Mouse (Mus musculus): ENCODE results near the gene Vil1. TPM values are rescaled to one million over a fixed set of nuclear protein-coding genes. Genes with fewer than 3 reads are reported as not detected.

Vil1 gene
- polyA plus RNA-seq, 1 experiment = 0.31 TPM

DNA sequence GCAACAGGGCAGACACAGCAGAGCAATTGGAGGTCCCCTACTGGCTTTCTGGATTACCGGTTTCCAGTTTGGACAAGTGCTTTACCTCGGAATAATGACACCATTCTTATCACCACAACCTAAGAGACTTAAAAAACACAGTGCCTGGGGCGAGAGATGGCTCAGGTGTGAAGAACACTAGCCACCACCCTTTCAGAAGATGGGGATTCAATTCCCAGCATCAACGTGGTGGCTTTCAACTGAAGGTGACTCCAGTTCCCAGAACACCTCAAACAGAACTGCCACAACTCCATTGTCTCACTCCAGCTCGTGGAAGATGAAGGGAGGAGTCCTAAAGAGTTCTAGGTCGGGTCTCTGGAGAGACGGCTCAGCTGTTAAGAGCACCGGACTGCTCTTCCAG is 23.6 kb upstream of the Vil1 start:
- 85% methylated on average over 8 of the region's 8 CpGs for WGBS
- DNase-seq = no peak
- Histone ChIP-seq H3K4me3 (replicated peaks; ENCODE audit: extremely low read depth, low read depth, low read length) (no peak overlapping the region), H3K4me1 (ENCODE audit: control insufficient read depth, insufficient read depth, low read length) (peaks cover 15% of the 10 kb centered on the region)
- TF ChIP-seq CTCF (IDR thresholded peaks at IDR 0.05; ENCODE audit: insufficient read depth, low read length) = no peak
- no peak for TF ChIP-seq POLR2A (IDR thresholded peaks at IDR 0.05; ENCODE audit: borderline replicate concordance, extremely low read depth, low read depth, low read length)

DNA sequence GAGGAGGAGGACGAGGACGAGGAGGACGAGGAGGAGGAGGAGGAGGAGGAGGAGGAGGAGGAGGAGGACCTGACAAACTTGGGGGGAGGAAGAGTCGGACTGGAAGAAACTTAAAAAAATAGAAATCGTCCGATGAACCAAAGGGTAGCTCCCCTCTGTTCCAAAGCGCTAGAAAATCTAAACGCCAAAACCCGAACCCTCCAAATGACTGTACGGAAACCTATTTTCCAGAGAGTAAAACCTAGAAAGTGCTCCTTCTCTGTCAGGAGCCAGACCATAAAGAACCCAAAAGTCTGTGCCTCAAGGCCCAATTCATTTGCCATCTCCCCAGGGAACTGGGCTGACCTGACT is 22.8 kb upstream of the Vil1 start:
- TF ChIP-seq POLR2A (IDR thresholded peaks at IDR 0.05; ENCODE audit: borderline replicate concordance, extremely low read depth, low read depth, low read length) (no peak), CTCF (IDR thresholded peaks at IDR 0.05; ENCODE audit: insufficient read depth, low read length) (no peak)
- 32% methylated on average over 8 of the region's 10 CpGs for WGBS
- DNase-seq = no peak
- H3K4me3 ChIP-seq (replicated peaks; ENCODE audit: extremely low read depth, low read depth, low read length) = peak overlapping the region; percentile 65
- H3K4me1 ChIP-seq (ENCODE audit: control insufficient read depth, insufficient read depth, low read length) = peaks cover 15% of the 10 kb centered on the region

DNA sequence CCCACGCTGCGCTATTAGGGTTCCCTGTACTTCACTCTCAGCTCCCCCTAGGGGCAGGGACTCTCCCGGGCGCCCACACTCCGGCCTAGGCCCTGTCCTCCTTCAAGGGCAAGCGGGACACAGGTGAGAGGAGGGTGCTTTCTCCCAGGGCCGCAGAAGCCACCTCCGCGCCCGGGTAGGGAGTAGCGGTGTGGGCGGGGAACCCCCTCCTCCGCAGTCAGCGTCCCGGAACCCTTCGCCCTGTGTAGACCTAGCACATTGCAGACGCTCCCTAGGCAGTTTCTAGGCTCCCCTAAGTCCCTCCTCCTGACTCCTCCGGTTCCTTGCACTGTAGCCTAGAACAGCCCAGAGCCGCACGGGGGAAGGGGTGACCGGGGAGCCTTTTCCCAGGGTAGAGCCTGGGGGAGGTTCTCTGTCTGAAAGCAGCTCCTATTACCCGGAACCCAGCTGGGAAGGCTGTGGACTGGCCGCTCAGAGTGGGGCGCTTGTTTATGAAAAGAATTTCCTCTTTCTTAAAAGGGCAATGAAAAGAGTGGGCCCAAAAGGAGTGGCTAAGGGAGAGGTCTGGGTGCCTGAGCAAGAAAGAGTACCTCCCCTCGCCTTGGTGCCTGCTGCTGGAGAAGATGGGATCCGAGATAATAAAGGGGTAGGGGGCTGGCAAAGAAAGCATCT is 22.3 kb upstream of the Vil1 start:
- peak; percentile 73; the same call in 1 of the 2 replicates for TF ChIP-seq POLR2A (IDR thresholded peaks at IDR 0.05; ENCODE audit: borderline replicate concordance, extremely low read depth, low read depth, low read length)
- peak; percentile 22; the same call in 1 of the 2 replicates for TF ChIP-seq CTCF (IDR thresholded peaks at IDR 0.05; ENCODE audit: insufficient read depth, low read length)
- WGBS = under 1% methylated on average over 26 of the region's 26 CpGs
- Histone ChIP-seq H3K4me3 (replicated peaks; ENCODE audit: extremely low read depth, low read depth, low read length) (peak overlapping the region; percentile 65), H3K4me1 (ENCODE audit: control insufficient read depth, insufficient read depth, low read length) (peaks cover 15% of the 10 kb centered on the region)
- peak; percentile 98 for DNase-seq

DNA sequence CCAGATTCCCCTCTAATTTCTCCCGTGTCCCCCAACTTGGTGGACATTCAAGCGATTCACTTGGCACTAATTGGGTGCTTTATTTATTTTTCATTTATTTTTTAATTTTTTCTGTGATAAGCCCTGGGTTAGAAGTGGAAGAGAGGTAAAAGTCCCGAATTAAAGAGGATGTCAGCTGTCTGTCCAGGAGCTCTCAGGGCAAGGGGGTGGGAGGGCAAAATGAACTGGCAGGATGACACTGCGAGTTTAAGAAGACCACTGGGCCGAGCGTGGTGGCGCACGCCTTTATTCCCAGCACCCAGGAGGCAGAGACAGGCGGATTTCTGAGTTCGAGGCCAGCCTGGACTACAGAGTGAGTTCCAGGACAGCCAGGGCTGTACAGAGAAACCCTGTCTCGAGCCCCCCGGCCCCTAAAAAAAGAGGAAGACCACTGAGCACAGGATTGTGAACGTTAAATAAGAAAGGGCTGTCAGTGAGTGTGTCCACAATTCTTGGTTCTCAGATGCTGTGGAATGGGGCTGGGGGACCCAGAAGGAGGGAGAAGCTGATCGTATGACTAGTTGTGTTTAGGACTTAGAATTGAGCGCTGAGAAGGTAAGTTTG is 21.7 kb upstream of the Vil1 start:
- no peak for DNase-seq
- H3K4me3 ChIP-seq (replicated peaks; ENCODE audit: extremely low read depth, low read depth, low read length) = peak overlapping the region; percentile 65
- WGBS = 43% methylated on average over 15 of the region's 15 CpGs
- peaks cover 15% of the 10 kb centered on the region for H3K4me1 ChIP-seq (ENCODE audit: control insufficient read depth, insufficient read depth, low read length)
- no peak for TF ChIP-seq POLR2A (IDR thresholded peaks at IDR 0.05; ENCODE audit: borderline replicate concordance, extremely low read depth, low read depth, low read length)
- TF ChIP-seq CTCF (IDR thresholded peaks at IDR 0.05; ENCODE audit: insufficient read depth, low read length) = no peak

DNA sequence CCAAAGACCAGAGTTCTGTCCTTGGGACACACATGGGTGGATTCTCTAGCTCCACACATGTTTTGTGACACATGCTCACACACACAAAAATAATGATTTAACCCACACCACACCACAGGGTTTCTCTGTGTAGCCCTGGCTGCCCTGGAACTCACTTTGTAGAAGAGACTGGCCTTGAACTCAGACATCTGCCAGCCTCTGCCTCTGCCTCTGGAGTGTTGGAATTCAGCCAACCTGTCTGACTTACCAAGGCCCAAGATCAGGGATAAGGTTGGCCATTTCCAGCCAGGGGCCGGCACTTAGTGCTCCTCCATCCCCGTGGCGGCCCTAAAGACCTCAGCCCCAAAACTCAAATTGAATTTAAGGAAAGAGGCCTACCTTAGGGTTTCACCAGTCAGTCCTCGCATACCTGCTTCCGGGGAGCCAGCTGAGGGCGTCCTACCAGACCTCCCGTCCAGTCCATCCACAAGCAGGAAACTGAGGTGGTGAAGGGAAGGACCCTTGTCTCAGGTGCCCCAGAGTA is 20.7 kb upstream of the Vil1 start:
- H3K4me1 ChIP-seq (ENCODE audit: control insufficient read depth, insufficient read depth, low read length) = peaks cover 20% of the 10 kb centered on the region
- WGBS = 85% methylated on average over 7 of the region's 7 CpGs
- DNase-seq = no peak
- no peak overlapping the region for H3K4me3 ChIP-seq (replicated peaks; ENCODE audit: extremely low read depth, low read depth, low read length)
- TF ChIP-seq CTCF (IDR thresholded peaks at IDR 0.05; ENCODE audit: insufficient read depth, low read length) = no peak
- TF ChIP-seq POLR2A (IDR thresholded peaks at IDR 0.05; ENCODE audit: borderline replicate concordance, extremely low read depth, low read depth, low read length) = no peak

DNA sequence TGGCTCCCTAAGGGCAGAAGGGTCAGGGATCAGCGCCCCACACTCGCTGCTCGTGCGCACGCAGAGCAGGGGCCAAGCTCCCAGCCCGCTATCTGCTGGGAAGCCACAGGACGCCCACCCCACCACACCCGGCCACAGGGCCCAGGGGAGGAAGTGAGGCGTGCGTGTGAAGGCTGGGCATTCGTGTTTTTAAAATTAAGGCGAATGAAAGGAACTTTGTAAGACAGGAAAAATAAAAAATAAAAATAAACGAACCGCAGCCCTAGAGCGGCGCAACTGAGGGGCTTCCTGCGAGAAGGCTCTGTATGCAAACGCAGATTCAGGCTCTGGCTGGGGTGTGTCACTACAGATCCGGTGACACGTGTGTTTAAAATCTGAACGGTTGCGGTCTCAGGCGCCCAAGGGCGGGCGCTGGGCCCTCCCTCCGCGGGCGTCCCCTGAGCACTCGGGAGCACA is 19.3 kb upstream of the Vil1 start:
- peak; percentile 50 for DNase-seq
- Histone ChIP-seq H3K4me3 (replicated peaks; ENCODE audit: extremely low read depth, low read depth, low read length) (no peak overlapping the region), H3K4me1 (ENCODE audit: control insufficient read depth, insufficient read depth, low read length) (peaks cover 20% of the 10 kb centered on the region)
- WGBS = 7% methylated on average over 29 of the region's 29 CpGs
- TF ChIP-seq POLR2A (IDR thresholded peaks at IDR 0.05; ENCODE audit: borderline replicate concordance, extremely low read depth, low read depth, low read length) (peak; percentile 12; the same call in 1 of the 2 replicates), CTCF (IDR thresholded peaks at IDR 0.05; ENCODE audit: insufficient read depth, low read length) (no peak)

DNA sequence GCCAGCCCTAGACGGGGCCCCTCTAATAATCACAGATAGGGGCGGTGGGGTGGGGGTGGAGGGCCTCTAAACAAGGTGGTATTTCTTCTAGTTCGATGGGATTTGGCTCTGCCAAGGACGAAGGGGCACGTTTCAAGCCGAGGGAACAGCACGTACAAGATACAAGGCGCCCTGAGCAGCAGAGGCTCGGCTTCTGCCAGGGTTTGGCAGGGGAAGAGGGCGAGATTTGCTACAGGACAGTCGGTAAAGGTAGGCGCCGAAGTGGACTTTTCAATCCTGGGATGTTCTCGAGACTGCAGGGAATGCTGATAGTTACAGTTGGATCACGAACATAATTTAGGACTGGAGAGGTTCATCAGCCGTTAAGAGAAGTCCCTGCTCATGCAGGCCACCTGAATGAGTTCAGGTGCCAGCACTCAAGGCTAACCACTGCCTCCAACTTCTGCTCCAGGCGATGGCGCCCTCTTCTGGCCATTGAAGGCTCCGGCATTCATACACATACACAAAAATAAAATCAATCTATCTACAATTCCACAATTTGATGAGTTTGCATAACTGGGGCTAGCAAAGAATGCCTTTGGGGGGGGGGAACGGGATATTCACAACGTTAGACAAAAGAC is 18.8 kb upstream of the Vil1 start:
- peak; percentile 71 for DNase-seq
- 5% methylated on average over 21 of the region's 21 CpGs for WGBS
- TF ChIP-seq CTCF (IDR thresholded peaks at IDR 0.05; ENCODE audit: insufficient read depth, low read length) = peak; percentile 76
- 0 out of 2 replicates have a peak, but pooled peaks have one; percentile 2 for TF ChIP-seq POLR2A (IDR thresholded peaks at IDR 0.05; ENCODE audit: borderline replicate concordance, extremely low read depth, low read depth, low read length)
- Histone ChIP-seq H3K4me1 (ENCODE audit: control insufficient read depth, insufficient read depth, low read length) (peaks cover 20% of the 10 kb centered on the region), H3K4me3 (replicated peaks; ENCODE audit: extremely low read depth, low read depth, low read length) (peak overlapping the region; percentile 10)

DNA sequence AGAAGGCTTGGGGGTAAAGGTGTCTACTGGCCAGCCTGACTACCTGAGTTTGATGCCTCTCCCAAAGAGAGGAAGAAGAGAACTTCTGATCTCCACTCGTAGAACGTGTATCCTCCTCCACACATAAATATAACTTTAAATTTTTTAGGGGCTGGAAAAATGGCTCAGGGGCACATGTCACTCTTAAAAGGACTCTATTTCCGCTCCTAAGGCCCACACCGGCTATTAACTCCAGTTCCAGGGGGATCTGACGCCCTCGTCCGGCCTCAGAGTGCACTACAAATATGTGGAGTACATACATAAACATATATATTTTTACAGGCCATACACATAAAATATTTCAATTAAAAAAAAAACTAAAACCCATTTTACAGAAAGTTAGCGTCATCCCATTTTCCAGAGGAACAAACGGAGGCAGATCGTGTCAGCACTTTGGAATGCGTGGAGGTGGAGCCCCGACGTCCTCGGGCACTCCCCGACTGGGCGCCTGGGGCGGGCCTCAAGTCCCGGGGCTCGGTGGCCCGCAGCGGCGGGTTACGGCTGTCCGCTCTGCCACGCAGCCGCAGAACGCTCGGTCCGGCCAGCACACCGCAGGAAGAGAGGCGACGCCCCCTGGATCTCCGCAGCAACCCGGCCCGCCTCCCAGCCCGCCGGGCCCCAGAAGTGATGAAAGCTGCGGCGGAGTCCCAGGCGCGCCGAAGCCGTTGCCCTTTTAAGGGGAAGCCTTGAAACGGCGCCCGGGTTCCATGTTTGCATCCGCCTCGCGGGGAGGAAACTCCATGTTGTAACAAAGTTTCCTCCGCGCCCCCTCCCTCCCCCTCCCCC is 18.0 kb upstream of the Vil1 start, which contains the start of gene Ctdsp1:
TSS of gene Ctdsp1 (plus strand) at position 586 of the 825 bp plus-strand sequence.
- Histone ChIP-seq H3K4me1 (ENCODE audit: control insufficient read depth, insufficient read depth, low read length) (peaks cover 20% of the 10 kb centered on the region), H3K4me3 (replicated peaks; ENCODE audit: extremely low read depth, low read depth, low read length) (peak within 1 kb of the TSS; percentile 93)
- TF ChIP-seq CTCF (IDR thresholded peaks at IDR 0.05; ENCODE audit: insufficient read depth, low read length) (no peak), POLR2A (IDR thresholded peaks at IDR 0.05; ENCODE audit: borderline replicate concordance, extremely low read depth, low read depth, low read length) (peak; percentile 54; the same call in 1 of the 2 replicates)
- WGBS = 3% methylated on average over 51 of the region's 51 CpGs
- DNase-seq = peak; percentile 95
